Mouse (Mus musculus): ENCODE measurements at regions not wholly inside any gene's neighbourhood (a gene's known extent, or its start where the extent isn't known, plus 50 kb on each side); places are given as distances from the start of the nearest gene placed in this dataset.

- no peak for DNase-seq (ENCODE audit: low spot score in 2 of 2)
Measured at GRCm38 (mm10) chr9:115361191-115361590, 51.0 kb upstream of the Stt3b start.

GRCm38 (mm10) chr9:115361881-115362280 lies 51.7 kb upstream of the Stt3b start:
- no peak for DNase-seq (ENCODE audit: low spot score in 2 of 2)

- no peak for DNase-seq (ENCODE audit: low spot score in 2 of 2)
Measured at GRCm38 (mm10) chr9:115362486-115362885, 52.3 kb upstream of the Stt3b start.

GRCm38 (mm10) chr9:115364919-115365861 lies 55.0 kb upstream of the Stt3b start:
- DNase-seq (ENCODE audit: low spot score in 2 of 2), result no peak

- DNase-seq (ENCODE audit: low spot score in 2 of 2), result no peak
Measured at GRCm38 (mm10) chr9:115367808-115368207, 57.6 kb upstream of the Stt3b start.

- no peak for DNase-seq (ENCODE audit: low spot score in 2 of 2)
Measured at GRCm38 (mm10) chr9:115380276-115380675, 70.1 kb upstream of the Stt3b start.

GRCm38 (mm10) chr9:115382824-115383475 lies 72.7 kb upstream of the Stt3b start:
- DNase-seq (ENCODE audit: low spot score in 2 of 2), result no peak

GRCm38 (mm10) chr9:115383935-115384334 lies 73.7 kb upstream of the Stt3b start:
- DNase-seq (ENCODE audit: low spot score in 2 of 2), result no peak

GRCm38 (mm10) chr9:115384345-115384744 lies 74.1 kb upstream of the Stt3b start:
- no peak for DNase-seq (ENCODE audit: low spot score in 2 of 2)

- DNase-seq (ENCODE audit: low spot score in 2 of 2), result no peak
Measured at GRCm38 (mm10) chr9:115387471-115388360, 77.5 kb upstream of the Stt3b start.

GRCm38 (mm10) chr9:115388361-115388759 lies 78.1 kb upstream of the Stt3b start:
- no peak for DNase-seq (ENCODE audit: low spot score in 2 of 2)

- DNase-seq (ENCODE audit: low spot score in 2 of 2), result no peak
Measured at GRCm38 (mm10) chr9:115389082-115389481, 78.9 kb upstream of the Stt3b start.

GRCm38 (mm10) chr9:115390880-115391281 lies 80.7 kb upstream of the Stt3b start:
- DNase-seq (ENCODE audit: low spot score in 2 of 2), result peak; percentile 11 to 21

GRCm38 (mm10) chr9:115395511-115395910 lies 85.3 kb upstream of the Stt3b start:
- DNase-seq (ENCODE audit: low spot score in 2 of 2), result no peak

- no peak for DNase-seq (ENCODE audit: low spot score in 2 of 2)
Measured at GRCm38 (mm10) chr9:115400461-115400860, 90.2 kb upstream of the Stt3b start.

- DNase-seq (ENCODE audit: low spot score in 2 of 2), result no peak
Measured at GRCm38 (mm10) chr9:115401405-115402151, 91.4 kb upstream of the Stt3b start.

- DNase-seq (ENCODE audit: low spot score in 2 of 2), result no peak
Measured at GRCm38 (mm10) chr9:115402661-115403060, 92.4 kb upstream of the Stt3b start.

- DNase-seq (ENCODE audit: low spot score in 2 of 2), result no peak
Measured at GRCm38 (mm10) chr9:115403354-115403968, 93.2 kb upstream of the Stt3b start.

- no peak for DNase-seq (ENCODE audit: low spot score in 2 of 2)
Measured at GRCm38 (mm10) chr9:115407901-115408470, 97.8 kb upstream of the Stt3b start.

GRCm38 (mm10) chr9:115408886-115409285 lies 98.7 kb upstream of the Stt3b start:
- no peak for DNase-seq (ENCODE audit: low spot score in 2 of 2)
